Mouse (Mus musculus): ENCODE measurements around the gene Apbb1ip.

- no peak for TF ChIP-seq EP300 (IDR thresholded peaks at IDR 0.05; ENCODE audit: insufficient read depth, low read depth, low read length)
- no peak for TF ChIP-seq CTCF (IDR thresholded peaks at IDR 0.05; ENCODE audit: low read depth, low read length)
Measured at GRCm38 (mm10) chr2:22760452-22760851, 13.4 kb upstream of the Apbb1ip start.
